Mouse (Mus musculus): ENCODE data around the gene Dnajc6.

DNA sequence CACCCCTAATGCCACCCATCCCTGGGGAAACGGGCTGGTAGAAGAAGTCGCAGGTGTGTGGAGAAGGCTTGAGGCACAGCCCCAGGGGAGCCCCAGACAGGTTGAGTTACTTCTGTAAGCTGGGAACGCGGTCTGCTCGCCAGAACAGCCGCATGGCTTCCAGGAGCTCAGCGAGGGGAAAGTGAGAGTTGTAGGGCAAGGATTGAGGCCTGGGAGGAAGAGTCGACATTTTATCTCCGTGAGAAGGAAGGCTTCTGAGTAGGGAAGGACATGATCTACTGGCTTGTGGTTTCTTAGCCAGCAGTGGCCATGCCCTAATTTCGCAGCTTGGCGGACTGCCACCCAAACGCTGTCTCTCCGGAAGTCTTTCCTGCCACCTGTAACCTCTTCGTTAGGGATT lies 888 bp downstream of the Dnajc6 start:
- TF ChIP-seq POLR2A (IDR thresholded peaks at IDR 0.05; ENCODE audit: borderline replicate concordance, insufficient read depth, low read length), result no peak
- TF ChIP-seq CTCF (IDR thresholded peaks at IDR 0.05; ENCODE audit: borderline replicate concordance, insufficient read depth, low read depth, low read length), result no peak

Measured in cerebellum, adult 2 months (tissue).